Mouse (Mus musculus) T-helper 2 cell (primary cell): ENCODE data around the gene Ldb2.

ENCODE experiments used
- in situ Hi-C: fragments of 300-600 bp; cut with MboI, MseI; formaldehyde crosslinking; loops from one replicate; pipeline ENCODE4 v1.15.1; 2025; ENCODE audit warnings: high pct_unique_total_duplicates

Ldb2 gene

DNA sequence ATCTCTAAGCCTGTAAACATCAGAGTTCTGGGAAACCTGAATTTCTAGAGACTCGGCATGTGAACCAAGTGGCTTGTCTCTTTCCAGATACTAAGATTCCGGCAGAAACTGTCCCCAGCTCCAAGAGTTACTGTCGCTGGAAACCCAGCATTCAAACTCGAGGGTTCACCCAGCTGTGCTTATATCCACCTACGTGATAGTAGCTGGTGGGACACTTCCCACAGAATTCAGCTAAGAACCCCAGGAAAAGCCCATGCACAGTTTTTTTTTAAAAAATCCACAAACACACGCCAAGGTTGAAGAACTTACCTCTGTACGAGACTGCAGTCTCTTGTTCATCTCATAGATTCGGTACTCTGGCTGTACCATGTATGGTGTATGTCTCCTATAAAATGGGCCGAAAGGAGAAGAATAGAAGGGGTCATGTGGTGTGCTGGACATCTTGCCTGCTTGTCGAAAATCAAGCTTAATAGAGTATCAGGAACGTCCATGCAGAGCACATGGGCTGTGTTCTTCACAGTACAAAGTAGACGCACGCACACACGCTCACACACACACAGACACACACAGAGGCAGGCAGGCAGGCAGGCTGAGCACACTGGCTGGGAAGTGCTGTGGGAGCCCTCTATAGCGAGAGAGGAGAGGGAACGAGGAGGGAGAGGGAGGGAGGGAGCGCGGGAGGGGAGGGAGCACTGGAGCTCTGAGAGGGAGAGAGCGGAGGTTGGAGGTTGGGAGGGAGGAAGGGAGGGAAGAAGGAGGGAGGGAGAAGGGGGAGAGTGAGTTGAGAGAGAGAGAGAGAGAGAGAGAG is at the start of gene Ldb2:
TSS of gene Ldb2 (minus strand) at position 628 of the 808 bp plus-strand sequence.
- in situ Hi-C loops: no loop called here

DNA sequence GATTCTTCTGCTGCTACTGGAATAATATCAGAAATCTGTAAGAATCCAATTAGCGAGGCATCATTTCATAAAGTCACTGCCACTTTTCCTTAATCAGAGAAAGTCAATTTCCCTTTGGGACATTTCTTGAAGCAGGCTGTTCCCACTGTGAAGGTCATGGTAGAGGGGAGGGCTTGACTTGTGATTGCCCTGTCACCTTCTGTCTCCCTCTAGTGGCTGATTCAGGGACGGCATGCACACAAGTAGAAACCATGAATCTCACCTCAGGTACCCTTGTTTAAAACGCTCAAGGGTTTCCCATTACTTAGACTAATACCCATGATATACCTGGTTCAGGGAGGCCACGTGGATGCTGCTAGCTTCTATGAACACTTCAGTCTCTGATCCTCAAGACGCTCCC is 31.8 kb upstream of the Ldb2 start:
- in situ Hi-C loops: no loop called here

DNA sequence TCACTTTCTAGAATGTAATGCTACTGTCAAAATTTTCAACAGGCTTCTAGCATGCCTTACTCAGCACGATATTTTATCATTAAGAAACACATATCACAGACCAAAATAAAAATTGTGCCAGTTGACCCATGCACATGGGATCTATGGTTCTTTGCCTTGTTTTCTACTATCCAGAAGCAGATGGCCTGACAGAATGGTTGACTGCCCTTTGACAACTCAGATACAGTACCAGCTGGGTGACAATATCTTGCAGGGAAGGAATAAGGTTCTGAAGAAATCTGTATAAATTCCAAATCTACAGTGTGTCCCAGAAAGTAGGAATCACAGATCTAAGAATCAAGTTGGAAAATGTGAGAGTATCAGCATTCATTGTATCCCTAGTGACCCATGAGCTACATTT is 16.0 kb upstream of the Ldb2 start:
- in situ Hi-C loops: no loop called here

DNA sequence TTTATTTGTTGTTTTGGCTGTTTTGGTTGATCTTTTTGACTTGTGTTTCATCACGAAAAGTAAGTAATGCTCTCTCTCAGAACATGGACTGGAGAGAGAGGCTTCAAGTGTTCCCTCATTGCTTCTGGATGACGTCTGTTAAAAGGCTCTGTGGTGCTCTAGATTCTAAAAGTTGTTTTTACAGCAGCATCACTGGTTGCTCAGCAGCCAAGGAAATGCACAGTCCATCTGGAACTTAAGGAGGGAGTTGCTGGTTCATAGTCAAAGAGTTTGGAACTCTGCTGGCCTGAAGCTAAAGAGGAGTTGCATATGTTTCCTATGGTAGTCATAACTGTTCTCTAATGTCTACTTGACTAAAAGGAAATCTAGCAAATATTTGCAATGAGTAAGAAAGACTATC is 6.5 kb upstream of the Ldb2 start:
- in situ Hi-C loops: no loop called here

DNA sequence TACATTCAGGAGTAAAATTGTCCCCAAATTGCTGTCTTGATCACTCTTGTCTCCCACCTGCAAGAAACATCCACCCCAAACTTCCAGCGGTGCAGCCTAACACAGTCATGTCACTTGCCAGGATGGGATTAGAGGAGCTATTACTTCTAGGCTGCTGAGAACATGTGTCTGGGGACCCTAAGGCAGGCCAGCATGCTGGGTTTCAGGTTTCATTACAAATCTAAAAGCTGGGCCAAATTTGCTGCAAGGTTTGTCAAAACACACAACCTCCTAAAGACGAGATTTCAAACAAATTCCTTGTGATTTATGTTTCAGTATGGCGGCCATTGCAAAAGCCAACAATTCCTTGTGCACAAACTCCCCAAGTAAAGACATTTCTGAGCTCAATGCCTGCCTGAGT is 1.6 kb upstream of the Ldb2 start:
- in situ Hi-C loops: no loop called here

DNA sequence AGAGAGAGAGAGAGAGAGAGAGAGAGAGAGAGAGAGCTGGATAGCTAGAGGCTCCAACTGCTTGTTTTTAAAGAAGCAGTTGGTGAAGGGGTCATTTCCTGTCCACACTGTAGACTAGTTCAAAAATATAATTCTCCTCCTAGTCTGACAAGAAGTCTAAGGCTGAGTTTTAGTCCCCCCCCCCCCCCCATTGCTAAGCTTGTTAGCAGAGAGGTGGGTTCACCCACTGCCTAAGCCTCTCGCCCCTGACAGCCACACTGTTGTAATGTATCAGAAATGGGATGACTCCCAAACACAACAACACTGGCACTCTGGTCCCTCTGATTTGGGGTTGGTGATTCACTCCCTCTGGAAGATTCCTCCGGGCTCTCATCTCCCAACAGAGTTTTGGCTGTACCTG is 381 bp upstream of the Ldb2 start:
- in situ Hi-C loops: no loop called here

DNA sequence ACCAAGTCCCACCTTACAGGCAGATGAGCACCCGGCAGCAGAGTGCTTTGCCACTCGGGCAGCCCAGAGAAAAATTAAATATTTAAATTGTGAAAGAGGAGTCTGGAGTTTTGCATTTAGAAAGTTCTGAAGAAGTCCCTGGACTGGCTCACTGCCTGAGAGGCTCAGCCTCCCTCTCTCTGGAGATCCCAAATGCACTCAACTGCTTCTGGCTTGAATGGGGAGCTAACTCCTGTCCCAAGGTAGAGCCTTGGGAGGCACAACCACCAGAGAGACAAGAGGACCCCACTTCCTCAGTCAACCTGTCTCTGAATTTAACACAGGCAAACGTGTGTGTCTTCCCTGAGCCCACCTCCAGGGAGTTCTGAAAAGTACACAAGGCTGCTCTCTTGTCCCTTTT is 987 bp downstream of the Ldb2 start:
- in situ Hi-C loops: no loop called here

DNA sequence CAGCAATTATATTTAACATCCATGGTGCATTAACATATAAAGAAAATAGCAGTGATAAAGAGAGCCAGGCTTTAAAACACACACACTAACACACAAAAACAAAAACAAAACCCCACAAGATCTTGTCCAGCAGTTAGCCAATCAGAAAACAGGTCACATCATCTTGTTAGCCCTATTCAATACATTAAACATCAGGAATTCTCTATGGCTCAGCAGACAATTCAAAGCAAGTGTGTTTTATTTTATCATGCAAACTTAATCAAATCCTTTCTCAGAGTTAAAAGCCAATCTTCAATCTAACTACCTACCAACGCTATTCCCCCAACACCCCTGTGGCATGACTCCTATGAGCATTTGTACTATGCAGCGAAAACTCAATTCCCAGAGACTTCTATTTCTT is 1.4 kb downstream of the Ldb2 start:
- in situ Hi-C loops: no loop called here

DNA sequence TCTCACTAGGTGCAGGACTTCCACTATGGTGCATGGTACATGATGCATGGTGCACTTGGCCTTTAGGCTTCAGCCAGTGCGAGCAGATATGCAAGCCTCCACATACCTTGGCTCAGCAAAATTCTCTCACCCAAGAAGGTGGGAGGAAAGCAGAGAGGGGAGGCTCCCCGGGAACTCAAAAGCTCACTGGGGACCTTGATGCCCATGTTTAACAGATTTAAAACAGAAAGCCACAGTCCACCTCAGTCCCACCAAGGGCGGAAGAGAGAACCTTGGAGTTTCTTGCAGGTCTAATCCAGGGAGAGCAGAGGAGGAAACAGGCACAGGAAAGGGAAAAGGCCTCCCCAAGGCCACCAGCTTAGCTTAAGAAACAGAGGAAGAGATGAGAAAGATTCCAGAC is 14.9 kb downstream of the Ldb2 start:
- in situ Hi-C loops: no loop called here

DNA sequence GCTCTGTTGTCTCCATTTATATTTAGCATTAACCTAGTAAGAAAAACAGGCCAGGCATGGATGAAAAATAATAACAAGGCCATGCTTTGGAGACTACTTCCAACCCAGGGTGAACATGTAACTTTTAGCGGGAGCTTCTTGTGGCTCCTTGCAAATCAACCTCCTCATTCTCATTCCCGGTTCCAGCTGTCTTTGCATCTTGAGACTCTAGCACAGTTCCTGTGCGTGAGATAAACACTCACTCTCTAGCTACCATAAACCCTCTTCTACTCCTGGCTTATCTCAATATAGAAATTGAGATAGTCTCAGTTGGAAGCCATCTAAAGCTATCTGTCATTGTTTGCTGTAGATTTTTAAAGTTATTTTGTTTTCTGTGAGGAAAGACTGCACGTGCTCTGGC is 20.1 kb downstream of the Ldb2 start:
- in situ Hi-C loops: no loop called here

DNA sequence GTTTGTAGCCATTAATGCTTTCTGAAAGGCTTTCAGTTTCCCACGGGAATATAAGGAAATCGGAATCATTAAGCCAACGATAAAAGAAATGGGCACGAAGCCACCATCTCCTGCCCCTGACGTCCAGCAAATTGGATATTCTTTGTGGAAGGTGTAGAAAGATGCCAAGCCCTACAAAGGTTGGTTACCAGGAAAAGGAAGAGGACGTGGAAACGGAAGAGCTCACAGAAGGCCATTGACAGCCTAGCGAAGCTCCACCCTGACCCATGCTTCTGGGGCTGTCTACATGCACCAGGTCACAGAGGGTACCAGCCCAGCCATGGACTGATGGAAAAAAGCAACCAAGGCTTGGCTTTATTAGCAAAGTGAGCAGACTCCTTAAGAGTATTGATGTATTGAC is 31.0 kb downstream of the Ldb2 start:
- in situ Hi-C loops: no loop called here

DNA sequence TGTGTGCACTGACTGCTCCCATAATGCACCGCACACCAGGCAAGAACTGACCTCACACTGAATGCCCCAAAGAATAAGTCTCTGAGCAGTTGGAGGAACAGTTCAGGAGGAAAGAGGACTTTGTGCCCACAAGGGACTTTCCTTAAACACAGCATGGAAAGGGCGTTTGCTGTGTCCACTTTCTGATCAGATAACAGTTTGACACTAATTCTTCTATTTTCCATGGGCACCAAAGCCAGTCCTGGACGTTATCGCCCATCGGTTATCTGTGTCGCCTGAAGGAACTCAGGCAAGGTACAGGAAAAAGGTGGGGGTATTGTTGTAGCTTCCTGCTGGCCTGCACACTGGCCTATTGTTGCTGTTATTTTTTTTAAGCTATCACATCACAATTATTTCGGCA is 34.6 kb downstream of the Ldb2 start:
- in situ Hi-C loops: no loop called here

DNA sequence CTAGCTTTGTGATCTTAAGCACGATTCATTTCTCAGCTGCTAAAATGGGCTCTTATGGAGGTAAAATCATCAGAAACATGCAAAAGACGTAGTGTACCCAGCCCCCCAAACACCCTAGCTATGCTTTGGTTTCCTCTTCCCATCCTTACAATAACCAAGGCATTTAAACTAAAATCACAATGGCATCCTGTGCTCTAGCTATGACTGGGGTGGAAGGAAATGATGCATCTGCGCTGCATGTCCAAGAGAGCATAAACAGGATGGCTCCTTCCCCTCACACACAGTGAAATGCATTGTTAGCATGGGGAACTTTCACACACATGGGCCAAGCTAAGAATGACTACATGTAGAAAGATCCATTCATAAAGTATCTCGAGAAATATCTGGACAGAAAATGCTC is 40.3 kb downstream of the Ldb2 start:
- in situ Hi-C loops: no loop called here

DNA sequence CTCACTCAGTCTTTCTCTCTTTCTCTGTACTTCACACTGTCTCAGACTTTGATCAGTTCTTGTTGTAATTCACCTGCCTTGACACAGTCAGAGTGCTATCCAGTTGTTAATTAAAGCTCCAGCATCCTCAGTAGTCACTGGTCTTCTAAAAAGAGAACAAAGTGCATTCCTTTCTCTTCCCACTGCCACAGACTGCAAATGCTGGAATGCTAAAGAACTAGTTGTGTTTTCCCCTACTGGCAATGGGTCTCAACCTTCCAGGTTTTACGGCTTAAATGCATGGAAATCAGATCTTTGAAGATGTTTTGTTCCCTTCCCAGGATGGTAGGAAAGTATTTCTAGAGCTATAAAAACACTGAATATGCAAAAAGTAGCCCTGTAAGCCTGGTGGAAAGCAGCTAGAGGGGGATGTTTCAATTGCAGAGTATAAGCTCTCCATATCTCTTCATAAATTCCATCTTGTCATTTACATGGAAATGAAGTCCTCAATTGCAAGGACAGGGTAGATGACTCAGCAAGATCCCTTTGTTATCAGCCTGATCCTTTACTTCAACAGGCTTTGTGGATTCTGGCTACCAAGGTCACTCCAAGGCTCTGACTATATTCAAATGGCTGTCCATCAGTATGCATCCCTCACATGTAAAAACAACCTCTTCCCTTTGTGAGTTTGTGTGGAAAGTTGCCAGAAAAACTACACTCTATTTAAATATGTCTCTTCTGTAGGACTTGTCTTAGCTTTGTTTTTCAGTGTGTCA is 45.1 kb downstream of the Ldb2 start:
- in situ Hi-C loops: no loop called here

DNA sequence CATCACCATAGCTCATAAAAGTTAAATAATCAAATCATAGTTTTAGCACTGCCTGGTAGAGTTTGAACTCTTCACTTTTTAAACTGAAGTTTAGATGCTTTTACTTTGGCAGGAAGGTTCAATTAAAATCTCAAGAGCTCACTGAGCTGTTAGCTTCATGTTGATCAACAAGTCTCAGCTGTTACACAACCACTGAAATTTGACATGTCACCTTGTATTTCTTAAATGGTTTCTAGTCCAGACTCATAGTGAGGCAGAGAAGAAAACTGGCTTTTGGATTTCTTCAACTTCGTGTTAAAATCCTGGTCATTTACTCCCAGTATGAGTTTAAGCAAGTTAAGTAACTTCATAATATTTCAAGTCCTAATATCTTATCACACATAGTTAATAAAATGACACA is 53.8 kb downstream of the Ldb2 start:
- in situ Hi-C loops: no loop called here

DNA sequence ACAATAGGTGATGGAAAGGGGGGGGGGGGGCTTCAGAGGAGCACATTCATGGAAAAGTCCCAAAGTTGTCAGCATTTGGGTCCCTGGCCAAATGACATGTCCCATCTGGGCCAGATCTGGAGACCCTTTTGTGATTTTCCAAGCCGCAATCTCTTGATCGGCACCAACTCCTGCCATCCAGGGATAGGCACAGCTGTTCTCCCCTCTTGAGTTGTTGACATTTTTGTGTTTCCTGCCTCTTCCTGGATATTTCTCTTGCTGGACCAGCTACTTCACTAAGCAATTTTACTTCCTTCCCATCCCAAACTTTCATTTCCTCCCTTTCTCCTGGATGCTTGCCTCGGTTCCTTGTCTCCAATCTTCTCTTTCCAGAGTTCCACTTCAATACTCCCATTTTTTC is 63.1 kb downstream of the Ldb2 start:
- in situ Hi-C loops: no loop called here

DNA sequence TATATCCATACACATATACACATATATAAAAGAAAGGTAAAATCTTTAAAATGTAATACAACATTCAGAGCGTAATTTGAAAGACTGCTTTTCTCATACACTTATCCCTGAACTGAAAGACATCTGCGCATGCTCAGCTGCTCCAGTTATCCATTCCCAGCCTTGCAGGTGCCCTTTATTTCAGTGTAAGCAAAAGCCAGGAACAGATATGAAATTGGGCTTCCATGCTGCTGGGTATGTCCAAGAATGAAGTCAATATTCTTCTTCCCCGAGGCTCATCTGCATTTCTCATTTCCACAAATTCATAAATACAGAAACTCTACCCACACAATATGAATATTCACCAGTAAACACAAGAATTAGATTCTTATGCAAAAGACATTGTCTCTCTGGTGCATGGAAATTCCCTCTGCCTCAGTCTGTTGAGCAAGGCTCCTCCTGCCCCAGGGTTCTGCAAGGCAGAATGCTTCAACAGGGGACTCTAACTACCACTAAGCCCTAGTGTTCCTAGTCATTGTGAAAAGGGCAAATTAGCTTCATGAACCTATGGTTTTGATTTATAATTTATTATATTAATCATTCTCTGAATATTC is 65.3 kb downstream of the Ldb2 start:
- in situ Hi-C loops: no loop called here

DNA sequence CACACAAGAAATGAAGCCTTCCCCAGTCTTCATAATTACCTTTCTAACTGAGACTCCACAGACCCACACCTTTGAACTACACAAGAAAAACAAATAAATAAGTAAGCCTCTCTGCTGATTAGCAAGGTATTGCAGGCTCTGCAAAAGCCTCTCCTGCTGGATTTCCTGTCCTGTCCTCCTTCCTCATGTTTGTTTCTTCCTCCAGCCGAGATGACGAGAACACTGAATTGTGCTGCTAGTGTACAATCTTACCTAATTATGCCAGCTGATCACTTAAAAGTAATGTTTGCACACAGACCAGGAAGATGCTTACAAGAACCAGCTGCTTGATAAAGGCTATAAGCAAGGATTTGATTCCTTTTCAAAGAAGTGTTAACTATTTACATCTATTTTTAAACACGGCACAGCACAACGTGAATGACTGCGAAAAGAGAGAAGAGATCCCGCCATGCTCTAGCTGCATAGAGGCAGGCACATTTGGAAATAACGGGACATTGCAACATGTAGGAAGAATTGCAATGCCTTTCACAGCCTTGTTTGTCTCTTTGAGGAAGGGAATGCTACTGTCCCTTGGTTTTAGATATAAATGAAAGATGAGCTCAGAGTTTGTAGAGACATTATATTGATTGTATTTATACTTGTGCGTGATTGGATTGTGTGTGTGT is 69.7 kb downstream of the Ldb2 start:
- in situ Hi-C loops: no loop called here

DNA sequence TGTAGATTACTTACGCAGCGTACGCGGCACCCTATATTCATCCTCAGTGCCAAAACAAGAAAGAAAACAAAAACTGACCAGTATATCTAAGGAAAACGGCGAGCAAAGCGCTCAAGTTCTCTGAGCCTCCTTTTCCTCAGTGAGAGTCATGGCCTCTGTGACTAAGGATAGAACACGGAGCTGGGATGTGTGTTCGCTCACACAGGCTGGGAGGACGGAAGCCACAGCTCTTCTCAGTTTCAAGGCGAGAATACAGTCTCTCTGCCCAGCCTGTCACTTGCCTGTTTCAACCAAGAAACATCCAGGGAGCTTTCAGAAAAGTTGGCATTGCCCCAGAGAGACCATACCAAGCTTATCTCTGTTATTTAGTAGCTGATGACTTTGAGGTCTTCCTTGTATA is 71.5 kb downstream of the Ldb2 start:
- in situ Hi-C loops: no loop called here

DNA sequence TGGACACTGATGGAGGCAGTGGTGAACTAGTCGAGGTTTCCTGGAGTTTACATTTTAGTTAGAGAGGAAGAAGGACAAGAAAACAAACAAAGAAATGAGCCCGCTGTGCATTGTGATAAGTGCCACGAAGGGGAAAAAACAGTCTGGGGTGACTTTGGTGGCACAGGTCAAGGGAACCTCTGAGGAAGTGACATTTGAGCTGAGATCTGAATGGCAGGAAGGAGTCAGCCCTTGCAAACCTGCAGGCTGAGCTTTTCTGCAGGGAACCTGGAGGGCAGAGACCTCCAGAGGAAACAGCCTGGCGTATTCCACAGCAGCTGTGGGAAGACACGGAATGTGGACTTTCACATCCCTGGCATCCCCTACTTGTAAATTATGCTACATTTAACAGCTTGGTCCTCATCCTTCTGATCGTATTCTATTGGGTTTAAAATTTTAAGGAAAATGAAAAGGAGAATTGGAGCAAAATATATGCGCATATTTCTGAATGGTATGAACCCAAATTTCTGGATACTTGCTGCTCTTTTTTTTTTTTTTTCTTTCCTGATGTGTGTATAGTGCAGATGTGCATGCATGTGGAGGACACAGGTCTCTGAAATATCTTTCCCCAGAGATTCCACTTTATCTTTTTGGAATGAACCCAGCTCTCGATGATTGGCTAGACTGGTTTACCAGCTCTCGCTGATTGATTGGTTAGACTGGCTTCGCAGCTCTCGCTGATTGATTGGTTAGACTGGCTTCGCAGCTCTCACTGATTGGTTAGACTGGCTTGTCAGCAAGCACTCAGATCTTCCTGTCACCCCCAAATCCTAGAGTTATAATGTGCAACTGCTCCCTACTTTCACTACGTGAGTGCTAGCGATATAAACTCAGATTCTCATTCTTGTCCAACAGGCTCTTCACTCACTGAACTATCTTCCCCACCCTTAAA is 72.7 kb downstream of the Ldb2 start:
- in situ Hi-C loops: no loop called here

DNA sequence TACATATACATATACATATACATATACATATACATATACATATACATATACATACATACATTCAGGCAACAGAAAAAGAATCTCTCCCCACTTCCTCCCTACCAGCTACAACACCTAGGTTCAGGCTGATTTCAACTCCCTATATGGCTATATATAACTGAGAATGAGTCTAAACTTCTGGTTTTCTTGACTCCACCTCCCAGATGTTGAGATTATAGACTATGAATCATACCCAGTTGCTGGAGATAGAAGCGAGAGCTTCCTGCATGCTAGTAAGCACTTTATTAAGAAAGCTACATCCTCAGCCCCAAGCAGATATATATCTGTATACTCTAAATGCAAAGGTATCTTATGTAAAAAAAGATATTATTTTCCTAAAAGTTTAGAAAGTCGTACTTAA is 74.0 kb downstream of the Ldb2 start:
- in situ Hi-C loops: no loop called here
